Mouse (Mus musculus): Measurements from ENCODE around the gene Sox6.

Sox6 gene

GRCm38 (mm10) chr7:115864411-115864810 lies 174.2 kb downstream of the Sox6 start:
- CTCF ChIA-PET = interaction anchor here in 1 of 4 experiments (0.7 kb wide), 1 partner anchor 56 kb away, joined by 4 read pairs; no protein-coding TSS in a partner anchor
- POLR2A ChIA-PET = interaction anchor here in 2 of 4 experiments (0.6 to 1.6 kb wide), 2 partner anchors 10 to 364 kb away, joined by 3 to 4 read pairs; no protein-coding TSS in a partner anchor

- ChIA-PET CTCF (no interaction called here), POLR2A (interaction anchor here in 1 of 4 experiments (0.9 kb wide), 1 partner anchor 590 kb away, joined by 4 read pairs; no protein-coding TSS in a partner anchor)
Observed at GRCm38 (mm10) chr7:115859691-115860401, 178.8 kb downstream of the Sox6 start.

GRCm38 (mm10) chr7:115851131-115851530 lies 187.5 kb downstream of the Sox6 start:
- CTCF ChIA-PET = no interaction called here
- POLR2A ChIA-PET = no interaction called here

GRCm38 (mm10) chr7:115845791-115846366 lies 192.7 kb downstream of the Sox6 start:
- ChIA-PET CTCF (no interaction called here), POLR2A (interaction anchor here in 1 of 4 experiments (1.9 kb wide), 1 partner anchor 20 kb away, joined by 6 read pairs; no protein-coding TSS in a partner anchor)

- POLR2A ChIA-PET = interaction anchor here in 1 of 4 experiments (1.9 kb wide), 1 partner anchor 21 kb away, joined by 6 read pairs; no protein-coding TSS in a partner anchor
Observed at GRCm38 (mm10) chr7:115844910-115845309, 193.7 kb downstream of the Sox6 start.

GRCm38 (mm10) chr7:115844431-115844830 lies 194.2 kb downstream of the Sox6 start:
- CTCF ChIA-PET = no interaction called here

More at GRCm38 (mm10) chr7:115844910-115845309, 193.7 kb downstream of the Sox6 start:
- CTCF ChIA-PET = no interaction called here

GRCm38 (mm10) chr7:115842251-115842650 lies 196.3 kb downstream of the Sox6 start:
- CTCF ChIA-PET = no interaction called here

More at GRCm38 (mm10) chr7:115844431-115844830, 194.2 kb downstream of the Sox6 start:
- POLR2A ChIA-PET = no interaction called here

GRCm38 (mm10) chr7:115840613-115841012 lies 198.0 kb downstream of the Sox6 start:
- ChIA-PET POLR2A (interaction anchor here in 1 of 4 experiments (0.5 kb wide), 1 partner anchor 10 kb away, joined by 3 read pairs; no protein-coding TSS in a partner anchor), CTCF (no interaction called here)

More at GRCm38 (mm10) chr7:115842251-115842650, 196.3 kb downstream of the Sox6 start:
- POLR2A ChIA-PET = interaction anchor here in 1 of 4 experiments (0.9 kb wide), 1 partner anchor 24 kb away, joined by 5 read pairs; no protein-coding TSS in a partner anchor

- ChIA-PET POLR2A (no interaction called here), CTCF (no interaction called here)
Observed at GRCm38 (mm10) chr7:115835005-115835404, 203.6 kb downstream of the Sox6 start.

- ChIA-PET POLR2A (no interaction called here), CTCF (no interaction called here)
Observed at GRCm38 (mm10) chr7:115833701-115834100, 204.9 kb downstream of the Sox6 start.

- ChIA-PET POLR2A (interaction anchor here in 1 of 4 experiments (0.6 kb wide), 1 partner anchor 9 kb away, joined by 3 read pairs; no protein-coding TSS in a partner anchor), CTCF (no interaction called here)
Observed at GRCm38 (mm10) chr7:115830938-115831873, 207.4 kb downstream of the Sox6 start.

GRCm38 (mm10) chr7:115830366-115830765 lies 208.2 kb downstream of the Sox6 start:
- POLR2A ChIA-PET = no interaction called here

GRCm38 (mm10) chr7:115829756-115830155 lies 208.8 kb downstream of the Sox6 start:
- CTCF ChIA-PET = interaction anchor here in 1 of 4 experiments (0.8 kb wide), 1 partner anchor 211 kb away, joined by 3 read pairs; no protein-coding TSS in a partner anchor

More at GRCm38 (mm10) chr7:115830366-115830765, 208.2 kb downstream of the Sox6 start:
- CTCF ChIA-PET = no interaction called here

GRCm38 (mm10) chr7:115829260-115829659 lies 209.3 kb downstream of the Sox6 start:
- POLR2A ChIA-PET = no interaction called here
- CTCF ChIA-PET = interaction anchor here in 1 of 4 experiments (0.8 kb wide), 1 partner anchor 211 kb away, joined by 3 read pairs; no protein-coding TSS in a partner anchor

More at GRCm38 (mm10) chr7:115829756-115830155, 208.8 kb downstream of the Sox6 start:
- POLR2A ChIA-PET = no interaction called here

GRCm38 (mm10) chr7:115825295-115825694 lies 213.3 kb downstream of the Sox6 start:
- CTCF ChIA-PET = interaction anchor here in 1 of 4 experiments (0.5 kb wide), 1 partner anchor 215 kb away, joined by 3 read pairs; no protein-coding TSS in a partner anchor
- POLR2A ChIA-PET = interaction anchor here in 1 of 4 experiments (0.7 kb wide), 1 partner anchor 21 kb away, joined by 3 read pairs; no protein-coding TSS in a partner anchor

- ChIA-PET CTCF (interaction anchor here in 1 of 4 experiments (0.5 kb wide), 1 partner anchor 216 kb away, joined by 3 read pairs; no protein-coding TSS in a partner anchor), POLR2A (no interaction called here)
Observed at GRCm38 (mm10) chr7:115824621-115825256, 213.9 kb downstream of the Sox6 start.

GRCm38 (mm10) chr7:115819136-115819535 lies 219.5 kb downstream of the Sox6 start:
- ChIA-PET CTCF (no interaction called here), POLR2A (interaction anchor here in 1 of 4 experiments (1.3 kb wide), 1 partner anchor 47 kb away, joined by 5 read pairs; no protein-coding TSS in a partner anchor)

GRCm38 (mm10) chr7:115803256-115803655 lies 235.3 kb downstream of the Sox6 start:
- ChIA-PET CTCF (no interaction called here), POLR2A (interaction anchor here in 2 of 4 experiments (0.8 to 1.0 kb wide), 2 partner anchors 11 to 22 kb away, joined by 3 read pairs; no protein-coding TSS in a partner anchor)
